Mouse (Mus musculus) G1E (cell line): ENCODE measurements around the gene Fancc.

Experiments used
- CTCF ChIP-seq: IDR thresholded peaks from 2 replicates; pipeline ENCODE4 v1.5.1; 2012; ENCODE audit warnings: low read depth, low read length, inconsistent platforms, mixed read lengths
- GATA1 ChIP-seq: IDR thresholded peaks from 2 replicates; pipeline ENCODE4 v1.6.1; 2012; ENCODE audit warnings: borderline replicate concordance, low read length, inconsistent platforms, mixed read lengths
- TAL1 ChIP-seq: conservative IDR thresholded peaks from 2 replicates; pipeline ENCODE4 v1.6.1; 2012; ENCODE audit warnings: low read depth, low read length, inconsistent platforms, mixed read lengths

DNA sequence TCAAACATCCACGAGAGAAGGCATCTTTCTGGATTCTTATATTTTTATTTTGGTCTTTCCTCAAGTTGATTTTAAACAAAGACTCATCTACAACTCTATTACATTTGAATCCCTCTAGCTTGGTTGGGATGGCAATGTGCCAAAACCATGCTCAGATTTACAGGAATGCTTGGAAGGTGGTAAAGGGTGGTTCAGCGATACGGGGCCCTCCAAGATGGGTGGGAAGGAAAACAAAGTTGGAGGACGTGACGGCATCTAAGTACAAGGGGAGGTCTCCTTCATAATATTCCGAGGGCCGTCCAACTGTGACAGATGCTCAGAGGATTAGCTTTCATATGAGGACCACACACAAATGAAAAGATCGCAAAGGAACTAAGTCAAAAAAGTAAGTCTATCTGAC lies 21.7 kb downstream of the Fancc start:
- TF ChIP-seq CTCF, result no peak
- no peak for TF ChIP-seq GATA1
- TF ChIP-seq TAL1, result no peak
